Mouse (Mus musculus): ENCODE data around the gene Add1. TPM values are rescaled to one million over a fixed set of nuclear protein-coding genes. Genes with fewer than 3 reads are reported as not detected.
"Not testable (repeated sequence)": the region's sequence is repeated elsewhere in the genome, so short reads cannot be mapped to it uniquely, and the experiment has no call there.

Gene Add1
- polyA plus RNA-seq, 1 experiment from 2014 or later: 149 TPM

- WGBS: 84% methylated on average over 7 of the region's 7 CpGs
- ATAC-seq (ENCODE audit: insufficient number of reproducible peaks, low FRiP score, low TSS enrichment, low read depth) (no peak), DNase-seq (ENCODE audit: low spot score) (no peak)
- Histone ChIP-seq H3K4me1 (ENCODE audit: control insufficient read depth, insufficient read depth, low read length) (no peaks in the 10 kb centered on the region), H3K4me3 (ENCODE audit: low read depth, low read length) (no peak overlapping the region), H3K27ac (replicated peaks; ENCODE audit: low read depth, low read length) (no peak overlapping the region), H3K36me3 (ENCODE audit: control insufficient read depth, insufficient read depth, low read length) (peaks cover 4% of the 10 kb centered on the region), H3K9me3 (ENCODE audit: control insufficient read depth, low read length) (no peaks in the 10 kb centered on the region), H3K9ac (ENCODE audit: low read length) (no peak overlapping the region), H3K27me3 (ENCODE audit: control insufficient read depth, insufficient read depth, low read length) (no peaks in the 10 kb centered on the region), H3K4me2 (ENCODE audit: low read depth, severe bottlenecking) (no peak overlapping the region)
Observed at GRCm38 (mm10) chr5:34565545-34566283, 7.8 kb upstream of the Add1 start.

- WGBS: 82% methylated on average over 3 of the region's 3 CpGs
- H3K4me2 ChIP-seq (ENCODE audit: low read depth, severe bottlenecking): no peak overlapping the region
- no peak overlapping the region for H3K4me3 ChIP-seq (ENCODE audit: low read depth, low read length)
- no peaks in the 10 kb centered on the region for H3K27me3 ChIP-seq (ENCODE audit: control insufficient read depth, insufficient read depth, low read length)
- no peaks in the 10 kb centered on the region for H3K9me3 ChIP-seq (ENCODE audit: control insufficient read depth, low read length)
- H3K27ac ChIP-seq (replicated peaks; ENCODE audit: low read depth, low read length): no peak overlapping the region
- H3K4me1 ChIP-seq (ENCODE audit: control insufficient read depth, insufficient read depth, low read length): peaks cover 9% of the 10 kb centered on the region
- no peak for ATAC-seq (ENCODE audit: insufficient number of reproducible peaks, low FRiP score, low TSS enrichment, low read depth)
- no peak for DNase-seq (ENCODE audit: low spot score)
- no peak overlapping the region for H3K9ac ChIP-seq (ENCODE audit: low read length)
- no peaks in the 10 kb centered on the region for H3K36me3 ChIP-seq (ENCODE audit: control insufficient read depth, insufficient read depth, low read length)
Observed at GRCm38 (mm10) chr5:34571551-34571950, 1.9 kb upstream of the Add1 start.

DNA sequence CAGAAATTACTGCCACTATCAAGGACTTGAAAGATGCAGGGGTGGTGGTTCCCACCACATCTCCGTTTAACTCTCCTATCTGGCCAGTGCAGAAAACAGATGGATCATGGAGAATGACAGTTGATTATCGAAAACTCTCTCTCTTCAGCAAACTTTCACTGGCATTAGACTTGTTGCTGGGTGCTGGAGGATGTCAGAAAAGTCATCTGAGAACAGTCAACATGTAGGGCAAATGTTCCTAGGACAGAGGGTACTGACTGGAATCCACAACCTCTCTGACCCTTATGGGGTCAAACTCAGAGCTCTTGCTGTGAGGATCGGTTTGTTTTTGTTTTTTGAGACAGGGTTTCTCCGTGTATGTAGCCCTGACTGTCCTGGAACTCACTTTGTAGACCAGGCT is 896 bp upstream of the Add1 start:
- not testable (repeated sequence) for ATAC-seq (ENCODE audit: insufficient number of reproducible peaks, low FRiP score, low TSS enrichment, low read depth); DNase-seq (ENCODE audit: low spot score); H3K27ac ChIP-seq (replicated peaks; ENCODE audit: low read depth, low read length); H3K9me3 ChIP-seq (ENCODE audit: control insufficient read depth, low read length); H3K4me1 ChIP-seq (ENCODE audit: control insufficient read depth, insufficient read depth, low read length); H3K36me3 ChIP-seq (ENCODE audit: control insufficient read depth, insufficient read depth, low read length); H3K27me3 ChIP-seq (ENCODE audit: control insufficient read depth, insufficient read depth, low read length)
- H3K4me2 ChIP-seq (ENCODE audit: low read depth, severe bottlenecking): peak overlapping the region; percentile 67; the same call in 1 of the 2 replicates
- 61% methylated on average over 4 of the region's 4 CpGs for WGBS
- H3K4me3 ChIP-seq (ENCODE audit: low read depth, low read length): peak overlapping the region; percentile 93; the same call in 1 of the 2 replicates
- 0 out of 2 replicates have a peak overlapping the region, but pooled peaks have one; percentile 52 for H3K9ac ChIP-seq (ENCODE audit: low read length)

- DNase-seq (ENCODE audit: low spot score) (no peak), ATAC-seq (ENCODE audit: insufficient number of reproducible peaks, low FRiP score, low TSS enrichment, low read depth) (no peak)
- no peak overlapping the region for H3K27ac ChIP-seq (replicated peaks; ENCODE audit: low read depth, low read length)
Observed at GRCm38 (mm10) chr5:34574721-34575120, 1.3 kb downstream of the Add1 start.

GRCm38 (mm10) chr5:34576286-34576685 is 2.8 kb downstream of the Add1 start:
- Histone ChIP-seq H3K9ac (ENCODE audit: low read length) (no peak overlapping the region), H3K4me1 (ENCODE audit: control insufficient read depth, insufficient read depth, low read length) (peaks cover 9% of the 10 kb centered on the region), H3K4me3 (ENCODE audit: low read depth, low read length) (no peak overlapping the region), H3K4me2 (ENCODE audit: low read depth, severe bottlenecking) (no peak overlapping the region), H3K36me3 (ENCODE audit: control insufficient read depth, insufficient read depth, low read length) (no peaks in the 10 kb centered on the region), H3K27ac (replicated peaks; ENCODE audit: low read depth, low read length) (no peak overlapping the region), H3K9me3 (ENCODE audit: control insufficient read depth, low read length) (no peaks in the 10 kb centered on the region), H3K27me3 (ENCODE audit: control insufficient read depth, insufficient read depth, low read length) (no peaks in the 10 kb centered on the region)
- no peak for ATAC-seq (ENCODE audit: insufficient number of reproducible peaks, low FRiP score, low TSS enrichment, low read depth)
- no peak for DNase-seq (ENCODE audit: low spot score)
- 93% methylated on average over 1 of the region's 1 CpGs for WGBS

More at GRCm38 (mm10) chr5:34574721-34575120, 1.3 kb downstream of the Add1 start:
- peak overlapping the region; percentile 93 for H3K4me3 ChIP-seq (ENCODE audit: low read depth, low read length)
- H3K9me3 ChIP-seq (ENCODE audit: control insufficient read depth, low read length): no peaks in the 10 kb centered on the region
- H3K4me2 ChIP-seq (ENCODE audit: low read depth, severe bottlenecking): peak overlapping the region; percentile 64
- H3K27me3 ChIP-seq (ENCODE audit: control insufficient read depth, insufficient read depth, low read length): no peaks in the 10 kb centered on the region
- 49% methylated on average over 10 of the region's 10 CpGs for WGBS
- peaks cover 9% of the 10 kb centered on the region for H3K4me1 ChIP-seq (ENCODE audit: control insufficient read depth, insufficient read depth, low read length)
- peak overlapping the region; percentile 94 for H3K9ac ChIP-seq (ENCODE audit: low read length)
- no peaks in the 10 kb centered on the region for H3K36me3 ChIP-seq (ENCODE audit: control insufficient read depth, insufficient read depth, low read length)

GRCm38 (mm10) chr5:34578038-34578655 is 4.7 kb downstream of the Add1 start:
- H3K9ac ChIP-seq (ENCODE audit: low read length): no peak overlapping the region
- WGBS: 93% methylated on average over 7 of the region's 7 CpGs

DNA sequence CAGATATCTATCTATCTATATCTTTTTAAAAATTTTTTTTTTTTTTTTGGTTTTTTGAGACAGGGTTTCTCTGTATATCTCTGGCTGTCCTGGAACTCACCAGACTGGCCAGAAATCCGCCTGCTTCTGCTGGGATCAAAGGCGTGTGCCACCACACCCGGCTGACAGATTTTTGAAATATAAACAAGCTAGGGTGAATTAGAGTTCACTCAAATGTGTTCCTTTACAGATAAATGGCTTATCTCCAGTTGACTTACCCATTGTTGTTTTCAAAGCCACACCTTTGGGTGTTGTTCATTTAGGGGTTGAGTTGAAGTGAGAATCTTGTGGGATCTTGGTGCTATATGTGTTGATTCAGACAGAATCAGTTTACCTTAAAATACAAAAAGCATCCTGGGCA is 5.9 kb downstream of the Add1 start:
- Histone ChIP-seq H3K9me3 (ENCODE audit: control insufficient read depth, low read length) (no peaks in the 10 kb centered on the region), H3K4me2 (ENCODE audit: low read depth, severe bottlenecking) (no peak overlapping the region), H3K36me3 (ENCODE audit: control insufficient read depth, insufficient read depth, low read length) (no peaks in the 10 kb centered on the region), H3K4me3 (ENCODE audit: low read depth, low read length) (no peak overlapping the region), H3K4me1 (ENCODE audit: control insufficient read depth, insufficient read depth, low read length) (peaks cover 9% of the 10 kb centered on the region), H3K9ac (ENCODE audit: low read length) (no peak overlapping the region), H3K27ac (replicated peaks; ENCODE audit: low read depth, low read length) (no peak overlapping the region), H3K27me3 (ENCODE audit: control insufficient read depth, insufficient read depth, low read length) (no peaks in the 10 kb centered on the region)
- 90% methylated on average over 3 of the region's 3 CpGs for WGBS
- no peak for DNase-seq (ENCODE audit: low spot score)
- no peak for ATAC-seq (ENCODE audit: insufficient number of reproducible peaks, low FRiP score, low TSS enrichment, low read depth)

More at GRCm38 (mm10) chr5:34578038-34578655, 4.7 kb downstream of the Add1 start:
- Histone ChIP-seq H3K27ac (replicated peaks; ENCODE audit: low read depth, low read length) (no peak overlapping the region), H3K4me3 (ENCODE audit: low read depth, low read length) (no peak overlapping the region), H3K27me3 (ENCODE audit: control insufficient read depth, insufficient read depth, low read length) (no peaks in the 10 kb centered on the region), H3K9me3 (ENCODE audit: control insufficient read depth, low read length) (no peaks in the 10 kb centered on the region), H3K4me2 (ENCODE audit: low read depth, severe bottlenecking) (no peak overlapping the region), H3K36me3 (ENCODE audit: control insufficient read depth, insufficient read depth, low read length) (no peaks in the 10 kb centered on the region), H3K4me1 (ENCODE audit: control insufficient read depth, insufficient read depth, low read length) (peaks cover 9% of the 10 kb centered on the region)
- DNase-seq (ENCODE audit: low spot score): no peak
- ATAC-seq (ENCODE audit: insufficient number of reproducible peaks, low FRiP score, low TSS enrichment, low read depth): no peak

DNA sequence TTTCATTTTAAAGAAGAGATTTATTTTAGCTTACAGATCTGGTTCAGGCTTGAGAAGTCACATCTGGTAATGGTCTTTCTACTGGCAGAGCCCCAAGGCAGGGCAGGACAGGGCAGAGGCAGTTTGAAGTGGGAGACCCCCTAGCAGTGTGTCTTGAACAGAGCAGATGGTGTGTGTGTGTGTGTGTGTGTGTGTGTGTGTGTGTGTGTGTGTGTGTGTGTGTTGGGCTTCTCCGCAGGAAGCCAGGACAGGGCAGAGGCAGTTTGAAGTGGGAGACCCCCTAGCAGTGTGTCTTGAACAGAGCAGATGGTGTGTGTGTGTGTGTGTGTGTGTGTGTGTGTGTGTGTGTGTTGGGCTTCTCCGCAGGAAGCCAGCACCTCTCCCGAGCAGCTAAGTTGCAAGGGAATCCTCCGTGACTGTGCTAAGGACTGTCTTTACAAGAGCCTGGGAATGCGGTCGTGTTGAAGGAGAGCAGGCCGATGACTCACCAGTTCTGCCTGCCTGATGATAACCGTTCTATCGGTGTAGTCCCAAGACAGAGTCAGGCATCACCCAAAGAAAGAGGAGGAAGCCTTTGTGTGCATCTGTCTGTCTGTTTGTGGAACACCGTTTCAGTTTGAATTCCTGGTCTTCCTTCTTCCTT is 8.3 kb downstream of the Add1 start:
- H3K27ac ChIP-seq (replicated peaks; ENCODE audit: low read depth, low read length); DNase-seq (ENCODE audit: low spot score); H3K4me2 ChIP-seq (ENCODE audit: low read depth, severe bottlenecking); H3K9me3 ChIP-seq (ENCODE audit: control insufficient read depth, low read length); H3K4me1 ChIP-seq (ENCODE audit: control insufficient read depth, insufficient read depth, low read length); H3K4me3 ChIP-seq (ENCODE audit: low read depth, low read length); H3K27me3 ChIP-seq (ENCODE audit: control insufficient read depth, insufficient read depth, low read length); H3K36me3 ChIP-seq (ENCODE audit: control insufficient read depth, insufficient read depth, low read length); H3K9ac ChIP-seq (ENCODE audit: low read length); ATAC-seq (ENCODE audit: insufficient number of reproducible peaks, low FRiP score, low TSS enrichment, low read depth): not testable (repeated sequence)
- WGBS: 57% methylated on average over 10 of the region's 10 CpGs
